Mouse (Mus musculus) liver, postnatal 0 days (tissue): ENCODE measurements around the gene Tmem230. TPM values are rescaled to one million over a fixed set of nuclear protein-coding genes. Genes with fewer than 3 reads are reported as not detected.
"Not testable (repeated sequence)": the region's sequence is repeated elsewhere in the genome, so short reads cannot be mapped to it uniquely, and the experiment has no call there.

Experiments used
- ATAC-seq: fragments of 200-750 bp; cut with Nextera tagmentation; 2 replicates; pipeline ENCODE4 v1.8.0; 2017; ENCODE audit warnings: mild to moderate bottlenecking, moderate library complexity
- DNase-seq: peaks from one replicate; pipeline ENCODE4 v3.0.0-alpha.2; 2016
- H3K27ac ChIP-seq: fragments of 300-500 bp; sonication (generic); 2 replicates; pipeline ENCODE4 v1.5.1; 2014; ENCODE audit warnings: antibody characterized with exemption, moderate library complexity, mild to moderate bottlenecking, low read depth
- H3K27me3 ChIP-seq: fragments of 300-500 bp; sonication (generic); 2 replicates; pipeline ENCODE4 v1.6.1; 2014; ENCODE audit warnings: low read length, control low read depth, mixed read lengths; ENCODE audit not compliant: insufficient read depth
- H3K36me3 ChIP-seq: fragments of 300-500 bp; sonication (generic); replicated peaks from 2 replicates; pipeline ENCODE4 v1.6.1; 2014; ENCODE audit warnings: mild to moderate bottlenecking, control low read depth, low read length, moderate library complexity, mixed read lengths; ENCODE audit not compliant: insufficient read depth
- H3K4me1 ChIP-seq: fragments of 300-500 bp; sonication (generic); 2 replicates; pipeline ENCODE4 v1.6.1; 2014; ENCODE audit warnings: antibody characterized with exemption, mild to moderate bottlenecking, control low read depth; ENCODE audit not compliant: insufficient read depth
- H3K4me2 ChIP-seq: fragments of 300-500 bp; sonication (generic); 2 replicates; pipeline ENCODE4 v1.6.1; 2014; ENCODE audit warnings: low read depth, mild to moderate bottlenecking, low read length, moderate library complexity, mixed read lengths
- H3K4me3 ChIP-seq: fragments of 300-500 bp; sonication (generic); 2 replicates; pipeline ENCODE4 v1.5.1; 2014; ENCODE audit warnings: low read depth, low read length
- H3K9ac ChIP-seq: fragments of 300-500 bp; sonication (generic); replicated peaks from 2 replicates; pipeline ENCODE4 v1.6.1; 2014; ENCODE audit warnings: mild to moderate bottlenecking, moderate library complexity
- H3K9me3 ChIP-seq: fragments of 300-500 bp; sonication (generic); 2 replicates; pipeline ENCODE4 v1.6.1; 2016; ENCODE audit warnings: mild to moderate bottlenecking, control low read depth, low read length, mixed read lengths
- CTCF ChIP-seq: sonication (generic); IDR thresholded peaks from 2 replicates; pipeline ENCODE4 v1.5.1; 2016; ENCODE audit warnings: antibody characterized with exemption, low read depth
- EP300 ChIP-seq: IDR thresholded peaks from 2 replicates; pipeline ENCODE4 v1.6.1; 2016; ENCODE audit warnings: antibody characterized with exemption, low read depth, mild to moderate bottlenecking
- WGBS: fragments of 180-500 bp; shearing (Covaris S2); extraction: QIAGEN DNeasy Blood & Tissue Kit; methylation state at CpG from one replicate; pipeline ENCODE4 v1.1.7; 2014; ENCODE audit not compliant: insufficient replicate concordance; 5-methylcytosine and 5-hydroxymethylcytosine counted together
- polyA plus RNA-seq: library from polyadenylated mRNA; unstranded; fragments of >200 nt; fragmentation: Nextera tagmentation; extraction: Ambion mirVana; gene quantifications from 2 replicates; pipeline ENCODE4 v1.2.1, GENCODE M21; 2015

Tmem230 gene
- polyA plus RNA-seq, 1 experiment from 2014 or later, result 19.1 TPM

- no peak for ATAC-seq
- Histone ChIP-seq H3K36me3 (peaks cover 27% of the 10 kb centered on the region), H3K27ac (peak overlapping the region; percentile 91), H3K4me1 (peaks cover 10% of the 10 kb centered on the region), H3K9me3 (no peaks in the 10 kb centered on the region), H3K27me3 (no peaks in the 10 kb centered on the region), H3K4me2 (peak overlapping the region; percentile 84), H3K9ac (peak overlapping the region; percentile 73), H3K4me3 (peak overlapping the region; percentile 82)
- WGBS, result 1% methylated on average over 7 of the region's 7 CpGs
- no peak for DNase-seq
- TF ChIP-seq CTCF (no peak), EP300 (no peak)
Measured at GRCm38 (mm10) chr2:132253603-132254002, 6.0 kb upstream of the Tmem230 start.

- under 1% methylated on average over 74 of the region's 79 CpGs for WGBS
- peaks cover 32% of the 10 kb centered on the region for H3K36me3 ChIP-seq
- H3K4me3 ChIP-seq, result peak within 1 kb of the TSS; percentile 82
- TF ChIP-seq EP300, result peak; percentile 64
- no peak for TF ChIP-seq CTCF
- no peaks in the 10 kb centered on the region for H3K9me3 ChIP-seq
- peak within 1 kb of the TSS; percentile 91 for H3K27ac ChIP-seq
- DNase-seq (peak; percentile 97), ATAC-seq (peak; percentile 99)
- peak within 1 kb of the TSS; percentile 84 for H3K4me2 ChIP-seq
- H3K27me3 ChIP-seq, result no peaks in the 10 kb centered on the region
- peaks cover 17% of the 10 kb centered on the region for H3K4me1 ChIP-seq
- peak within 1 kb of the TSS; percentile 75 for H3K9ac ChIP-seq
Measured at GRCm38 (mm10) chr2:132252542-132253528, 5.2 kb upstream of the Tmem230 start, which contains the start of gene Pcna. Gene Pcna, minus strand, starts transcription at chr2:132253314.

GRCm38 (mm10) chr2:132251911-132252310, 4.3 kb upstream of the Tmem230 start:
- ATAC-seq, result no peak
- peak overlapping the region; percentile 75 for H3K9ac ChIP-seq

GRCm38 (mm10) chr2:132243370-132243769, 4.2 kb downstream of the Tmem230 start:
- 89% methylated on average over 3 of the region's 3 CpGs for WGBS
- Histone ChIP-seq H3K9ac (no peak overlapping the region), H3K4me2 (no peak overlapping the region), H3K9me3 (no peaks in the 10 kb centered on the region), H3K27me3 (no peaks in the 10 kb centered on the region), H3K27ac (no peak overlapping the region), H3K4me1 (peaks cover 17% of the 10 kb centered on the region), H3K36me3 (peaks cover 35% of the 10 kb centered on the region), H3K4me3 (no peak overlapping the region)
- TF ChIP-seq CTCF, result no peak
- TF ChIP-seq EP300, result no peak
- no peak for DNase-seq
- no peak for ATAC-seq

More at GRCm38 (mm10) chr2:132251911-132252310, 4.3 kb upstream of the Tmem230 start:
- Histone ChIP-seq H3K27me3 (no peaks in the 10 kb centered on the region), H3K4me3 (peak overlapping the region; percentile 82), H3K27ac (peak overlapping the region; percentile 91), H3K4me1 (peaks cover 19% of the 10 kb centered on the region), H3K9me3 (no peaks in the 10 kb centered on the region), H3K36me3 (peaks cover 32% of the 10 kb centered on the region), H3K4me2 (peak overlapping the region; percentile 84)
- DNase-seq, result no peak
- 6% methylated on average over 8 of the region's 8 CpGs for WGBS
- no peak for TF ChIP-seq CTCF
- TF ChIP-seq EP300, result no peak

GRCm38 (mm10) chr2:132240457-132240856, 7.2 kb downstream of the Tmem230 start:
- H3K36me3 ChIP-seq, result peaks cover 28% of the 10 kb centered on the region
- not testable (repeated sequence) for H3K27me3 ChIP-seq, H3K4me1 ChIP-seq, H3K9me3 ChIP-seq, H3K9ac ChIP-seq, H3K27ac ChIP-seq, H3K4me2 ChIP-seq, ATAC-seq, H3K4me3 ChIP-seq
- peak; percentile 67 for DNase-seq
- TF ChIP-seq CTCF, result peak; percentile 70
- WGBS, result 33% methylated on average over 8 of the region's 10 CpGs

- H3K4me3 ChIP-seq, H3K4me2 ChIP-seq, ATAC-seq, DNase-seq, H3K27me3 ChIP-seq, H3K27ac ChIP-seq, H3K9me3 ChIP-seq, H3K4me1 ChIP-seq, H3K9ac ChIP-seq: not testable (repeated sequence)
- H3K36me3 ChIP-seq, result peaks cover 21% of the 10 kb centered on the region
- 90% methylated on average over 3 of the region's 3 CpGs for WGBS
Measured at GRCm38 (mm10) chr2:132239434-132239833, 8.2 kb downstream of the Tmem230 start.
